Mouse (Mus musculus) MEL (cell line): ENCODE data around the gene Pik3r4. TPM values are rescaled to one million over a fixed set of nuclear protein-coding genes. Genes with fewer than 3 reads are reported as not detected.
A peak's percentile ranks its signal among the peaks of the same experiment; 100 is the strongest.

ENCODE experiments used
- DNase-seq: peaks from one replicate; pipeline ENCODE4 v3.0.0; 2011; ENCODE audit warnings: low read depth, low spot score
- H3K27ac ChIP-seq: 2 replicates; pipeline ENCODE4 v1.5.1; 2012; ENCODE audit warnings: low read depth, mild to moderate bottlenecking, control low read depth, low read length, moderate library complexity; ENCODE audit not compliant: control insufficient read depth
- H3K27me3 ChIP-seq, 2 experiments: fragments of 150-350 bp in 1 of 2; sonication (generic) in 1 of 2; 2 replicates each; pipeline ENCODE4 v1.6.1; 2012; ENCODE audit warnings: low read length in 2 of 2, mild to moderate bottlenecking in 2 of 2, improper control_type of control experiment in 1 of 2, moderate library complexity in 1 of 2; ENCODE audit not compliant: insufficient read depth in 2 of 2, control insufficient read depth in 1 of 2
- H3K36me3 ChIP-seq, 2 experiments: 2 replicates each; pipeline ENCODE4 v1.6.1; 2012 to 2014; ENCODE audit warnings: low read length in 2 of 2, improper control_type of control experiment in 1 of 2, inconsistent platforms in 1 of 2, mild to moderate bottlenecking in 1 of 2; ENCODE audit not compliant: insufficient read depth in 2 of 2, control insufficient read depth in 1 of 2
- H3K4me1 ChIP-seq, 2 experiments: fragments of 150-350 bp in 1 of 2; sonication (generic) in 1 of 2; 2 replicates each; pipeline ENCODE4 v1.6.1; 2012; ENCODE audit warnings: low read length in 2 of 2, improper control_type of control experiment in 1 of 2, mild to moderate bottlenecking in 1 of 2; ENCODE audit not compliant: insufficient read depth in 2 of 2, control insufficient read depth in 1 of 2
- H3K4me3 ChIP-seq, 2 experiments: fragments of 150-350 bp in 1 of 2; sonication (generic) in 1 of 2; 2 replicates each; pipeline ENCODE4 v1.5.1; 2012; ENCODE audit warnings: low read depth in 2 of 2, low read length in 2 of 2, mild to moderate bottlenecking in 2 of 2, moderate library complexity in 2 of 2, control low read depth in 1 of 2, improper control_type of control experiment in 1 of 2; ENCODE audit not compliant: control insufficient read depth in 1 of 2, insufficient read depth in 1 of 2
- H3K79me2 ChIP-seq: 2 replicates; pipeline ENCODE4 v1.6.1; 2012; ENCODE audit warnings: mild to moderate bottlenecking, low read length, moderate library complexity; ENCODE audit not compliant: control insufficient read depth, poor library complexity, insufficient read depth
- H3K9ac ChIP-seq: 2 replicates; pipeline ENCODE4 v1.6.1; 2012; ENCODE audit warnings: low read depth, mild to moderate bottlenecking, control low read depth, low read length, moderate library complexity; ENCODE audit not compliant: control insufficient read depth, poor library complexity, severe bottlenecking
- H3K9me3 ChIP-seq: fragments of 150-350 bp; sonication (generic); replicated peaks from 2 replicates; pipeline ENCODE4 v1.6.1; 2012; ENCODE audit warnings: mild to moderate bottlenecking, low read length, improper control_type of control experiment, moderate library complexity; ENCODE audit not compliant: insufficient read depth
- BHLHE40 ChIP-seq: IDR thresholded peaks from 2 replicates; pipeline ENCODE4 v1.6.1; 2012; ENCODE audit warnings: low read depth, mild to moderate bottlenecking, inconsistent platforms, low read length, improper control_type of control experiment, borderline replicate concordance
- CTCF ChIP-seq, 3 experiments: IDR thresholded peaks in 2 of 3; conservative IDR thresholded peaks in 1 of 3; 2 replicates each; pipeline ENCODE4 v1.5.1; 2011 to 2012; ENCODE audit warnings: low read length in 3 of 3, low read depth in 2 of 3, mild to moderate bottlenecking in 2 of 3, improper control_type of control experiment in 1 of 3, inconsistent platforms in 1 of 3, mixed read lengths in 1 of 3, moderate library complexity in 1 of 3; ENCODE audit not compliant: control insufficient read depth in 1 of 3, insufficient read depth in 1 of 3, poor library complexity in 1 of 3, severe bottlenecking in 1 of 3
- EP300 ChIP-seq, 2 experiments: IDR thresholded peaks; 2 replicates each; pipeline ENCODE4 v1.6.1; 2011; ENCODE audit warnings: improper control_type of control experiment in 2 of 2, low read length in 2 of 2, low read depth in 1 of 2, mild to moderate bottlenecking in 1 of 2
- ETS1 ChIP-seq: IDR thresholded peaks from 2 replicates; pipeline ENCODE4 v1.6.1; 2012; ENCODE audit warnings: low read depth, mild to moderate bottlenecking, inconsistent platforms, low read length, improper control_type of control experiment, moderate library complexity
- GABPA ChIP-seq: IDR thresholded peaks from 2 replicates; pipeline ENCODE4 v1.6.1; 2012; ENCODE audit warnings: low read depth, mild to moderate bottlenecking, inconsistent platforms, low read length, improper control_type of control experiment, moderate library complexity
- HCFC1 ChIP-seq: IDR thresholded peaks from 2 replicates; pipeline ENCODE4 v1.6.1; 2012; ENCODE audit warnings: low read depth, mild to moderate bottlenecking, inconsistent platforms, low read length, improper control_type of control experiment, moderate library complexity
- KAT2A ChIP-seq: conservative IDR thresholded peaks from 2 replicates; pipeline ENCODE4 v1.6.1; 2012; ENCODE audit warnings: low read depth, low read length, improper control_type of control experiment, inconsistent platforms
- MAFK ChIP-seq: IDR thresholded peaks from 2 replicates; pipeline ENCODE4 v1.6.1; 2011; ENCODE audit warnings: low read depth, mild to moderate bottlenecking, low read length, improper control_type of control experiment, borderline replicate concordance
- NELFE ChIP-seq: IDR thresholded peaks from 2 replicates; pipeline ENCODE4 v1.6.1; 2011; ENCODE audit warnings: low read depth, low read length, improper control_type of control experiment
- POLR2AphosphoS2 ChIP-seq: IDR thresholded peaks from 2 replicates; pipeline ENCODE4 v1.6.1; 2011; ENCODE audit warnings: low read length, improper control_type of control experiment
- POLR2AphosphoS5 ChIP-seq: IDR thresholded peaks from 2 replicates; pipeline ENCODE4 v1.6.1; 2012; ENCODE audit warnings: low read depth, borderline replicate concordance, mild to moderate bottlenecking, inconsistent platforms, low read length, moderate library complexity, mixed read lengths
- RAD21 ChIP-seq: IDR thresholded peaks from 2 replicates; pipeline ENCODE4 v1.6.1; 2011; ENCODE audit warnings: mild to moderate bottlenecking, low read depth, low read length, improper control_type of control experiment
- RCOR1 ChIP-seq: IDR thresholded peaks from 2 replicates; pipeline ENCODE4 v1.6.1; 2012; ENCODE audit warnings: low read depth, mild to moderate bottlenecking, inconsistent platforms, low read length, improper control_type of control experiment
- SIN3A ChIP-seq: IDR thresholded peaks from 2 replicates; pipeline ENCODE4 v1.6.1; 2012; ENCODE audit warnings: low read length, improper control_type of control experiment, inconsistent platforms
- SMC3 ChIP-seq: IDR thresholded peaks from 2 replicates; pipeline ENCODE4 v1.6.1; 2011; ENCODE audit warnings: low read depth, low read length, improper control_type of control experiment
- TAL1 ChIP-seq: IDR thresholded peaks from 2 replicates; pipeline ENCODE4 v1.6.1; 2012; ENCODE audit warnings: mild to moderate bottlenecking, inconsistent platforms, low read length, moderate library complexity, mixed read lengths
- TBP ChIP-seq: IDR thresholded peaks from 2 replicates; pipeline ENCODE4 v1.8.0; 2011; ENCODE audit warnings: low read depth, low read length, improper control_type of control experiment
- TCF12 ChIP-seq: IDR thresholded peaks from 2 replicates; pipeline ENCODE4 v1.6.1; 2014; ENCODE audit warnings: low read depth, mild to moderate bottlenecking, inconsistent platforms, low read length, improper control_type of control experiment, moderate library complexity
- UBTF ChIP-seq: IDR thresholded peaks from 2 replicates; pipeline ENCODE4 v1.6.1; 2012; ENCODE audit warnings: low read depth, mild to moderate bottlenecking, inconsistent platforms, low read length, improper control_type of control experiment, moderate library complexity, borderline replicate concordance; ENCODE audit not compliant: insufficient read depth
- USF1 ChIP-seq: IDR thresholded peaks from 2 replicates; pipeline ENCODE4 v1.6.1; 2014; ENCODE audit warnings: low read depth, mild to moderate bottlenecking, inconsistent platforms, low read length, improper control_type of control experiment, moderate library complexity
- ZKSCAN1 ChIP-seq: IDR thresholded peaks from 2 replicates; pipeline ENCODE4 v1.6.1; 2012; ENCODE audit warnings: low read depth, mild to moderate bottlenecking, inconsistent platforms, low read length, improper control_type of control experiment, moderate library complexity
- polyA plus RNA-seq, 2 experiments: library from polyadenylated mRNA; stranded (reverse) in 1 of 2; unstranded in 1 of 2; fragments of >175 nt in 1 of 2; fragments of >200 nt in 1 of 2; gene quantifications; 2 replicates each; pipeline versions ENCODE4 v1.2.1 to v1.2.4; 2012; ENCODE audit warnings: low replicate concordance in 2 of 2, low read depth in 1 of 2; ENCODE audit not compliant: insufficient read length in 2 of 2, insufficient read depth in 1 of 2, missing spikeins in 1 of 2
- total RNA-seq: library from RNA; depleted of rRNA; stranded (reverse); fragments of 300-350 nt; gene quantifications from 2 replicates; pipeline ENCODE4 v1.2.3, GENCODE M21; 2012

Gene Pik3r4
- total and polyA plus RNA-seq, 3 experiments, result 6.6 to 139 (median 22.9) TPM

- H3K4me3 ChIP-seq, result no peak overlapping the region
- H3K27me3 ChIP-seq, result no peaks in the 10 kb centered on the region
- no peak overlapping the region for H3K27ac ChIP-seq
- TF ChIP-seq POLR2AphosphoS2 (no peak), TCF12 (no peak), USF1 (peak; percentile 22; the same call in 1 of the 2 replicates), MAFK (peak; percentile 59; the same call in 1 of the 2 replicates)
- H3K36me3 ChIP-seq, result no peaks in the 10 kb centered on the region
- DNase-seq, result no peak
- H3K9ac ChIP-seq, result no peak overlapping the region
- no peaks in the 10 kb centered on the region for H3K9me3 ChIP-seq
- H3K79me2 ChIP-seq, result no peaks in the 10 kb centered on the region
- H3K4me1 ChIP-seq, result no peaks in the 10 kb centered on the region
Measured at GRCm38 (mm10) chr9:105696818-105697564, 54.2 kb downstream of the Pik3r4 start.

GRCm38 (mm10) chr9:105697764-105698396 is 55.1 kb downstream of the Pik3r4 start:
- TF ChIP-seq KAT2A, result no peak
- TF ChIP-seq EP300 (IDR thresholded peaks at IDR 0.05; ENCODE audit: low read depth in 1 of 2, low read length in 2 of 2), result no peak
- TF ChIP-seq ZKSCAN1, result no peak
- TF ChIP-seq GABPA, result no peak
- TF ChIP-seq SMC3, result no peak
- no peak for TF ChIP-seq UBTF
- DNase-seq, result no peak

DNA sequence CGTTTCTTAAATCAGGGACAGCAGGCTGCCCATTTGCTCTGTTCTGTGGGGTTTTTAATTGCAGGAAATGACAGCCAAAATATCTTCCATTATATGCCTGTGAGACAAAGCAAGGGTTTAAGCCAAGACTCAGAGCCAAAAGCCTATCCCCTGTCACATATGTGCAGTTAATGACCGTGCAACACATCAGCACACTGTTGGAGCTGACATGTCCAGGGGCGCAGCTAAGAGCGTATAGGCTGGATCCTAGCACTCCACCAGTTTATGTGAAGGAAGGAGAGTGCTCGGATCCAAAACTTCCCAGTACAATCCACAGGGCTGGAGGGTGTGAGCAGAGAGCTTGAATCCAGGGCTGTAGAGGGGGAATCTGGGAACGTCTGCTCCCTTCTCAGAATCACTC is 57.9 kb downstream of the Pik3r4 start:
- Histone ChIP-seq H3K9me3 (no peaks in the 10 kb centered on the region), H3K9ac (no peak overlapping the region), H3K36me3 (no peaks in the 10 kb centered on the region), H3K27ac (no peak overlapping the region), H3K27me3 (no peaks in the 10 kb centered on the region), H3K4me3 (no peak overlapping the region), H3K4me1 (no peaks in the 10 kb centered on the region), H3K79me2 (no peaks in the 10 kb centered on the region)
- no peak for DNase-seq
- TF ChIP-seq HCFC1 (no peak), TBP (no peak), POLR2AphosphoS5 (no peak), NELFE (no peak), TAL1 (no peak), ETS1 (no peak), SIN3A (no peak), GABPA (no peak), CTCF (IDR thresholded peaks at IDR 0.05 in 2 of 3, conservative IDR thresholded peaks at IDR 0.05 in 1 of 3; ENCODE audit: control insufficient read depth in 1 of 3, insufficient read depth in 1 of 3, low read depth in 2 of 3, low read length in 3 of 3, poor library complexity in 1 of 3, severe bottlenecking in 1 of 3) (no peak), BHLHE40 (no peak), RAD21 (no peak), RCOR1 (no peak)

More at GRCm38 (mm10) chr9:105697764-105698396, 55.1 kb downstream of the Pik3r4 start:
- Histone ChIP-seq H3K36me3 (no peaks in the 10 kb centered on the region), H3K4me3 (no peak overlapping the region), H3K4me1 (no peaks in the 10 kb centered on the region), H3K79me2 (no peaks in the 10 kb centered on the region), H3K9ac (no peak overlapping the region), H3K27ac (no peak overlapping the region), H3K27me3 (no peaks in the 10 kb centered on the region), H3K9me3 (no peaks in the 10 kb centered on the region)
